Mouse (Mus musculus) heart, adult 11 months (tissue): Measurements from ENCODE around the gene Ccdc97.

ENCODE experiments used
- DNase-seq: peaks from one replicate; pipeline ENCODE4 v3.0.0; 2022

Gene Ccdc97

DNA sequence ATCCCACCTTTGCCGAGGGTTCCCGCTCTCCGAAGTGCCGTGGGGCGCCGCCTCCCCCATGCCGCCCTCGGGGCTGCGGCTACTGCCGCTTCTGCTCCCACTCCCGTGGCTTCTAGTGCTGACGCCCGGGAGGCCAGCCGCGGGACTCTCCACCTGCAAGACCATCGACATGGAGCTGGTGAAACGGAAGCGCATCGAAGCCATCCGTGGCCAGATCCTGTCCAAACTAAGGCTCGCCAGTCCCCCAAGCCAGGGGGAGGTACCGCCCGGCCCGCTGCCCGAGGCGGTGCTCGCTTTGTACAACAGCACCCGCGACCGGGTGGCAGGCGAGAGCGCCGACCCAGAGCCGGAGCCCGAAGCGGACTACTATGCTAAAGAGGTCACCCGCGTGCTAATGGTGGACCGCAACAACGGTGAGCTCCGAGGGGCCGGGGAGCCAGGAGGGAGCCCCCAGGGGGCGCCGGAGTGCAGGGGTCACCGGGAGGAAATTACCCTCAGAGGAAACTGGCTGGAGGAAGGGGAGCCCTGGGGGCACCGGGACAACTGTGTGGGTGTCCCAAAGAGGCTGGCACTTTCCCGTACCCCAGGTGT, 31.0 kb downstream of the Ccdc97 start:
- peak; percentile 98 for DNase-seq

- DNase-seq: peak; percentile 99
These were observed 32.0 kb downstream of the Ccdc97 start, which contains the start of gene Tgfb1 for GRCm38 (mm10) chr7:25686680-25687531. Gene Tgfb1 (plus strand): TSS chr7:25687002.

GRCm38 (mm10) chr7:25685926-25686470, 32.9 kb downstream of the Ccdc97 start:
- DNase-seq: peak; percentile 95

GRCm38 (mm10) chr7:25684659-25685058, 34.2 kb downstream of the Ccdc97 start:
- peak; percentile 87 for DNase-seq

GRCm38 (mm10) chr7:25683474-25684180, 35.3 kb downstream of the Ccdc97 start:
- peak; percentile 97 for DNase-seq

DNA sequence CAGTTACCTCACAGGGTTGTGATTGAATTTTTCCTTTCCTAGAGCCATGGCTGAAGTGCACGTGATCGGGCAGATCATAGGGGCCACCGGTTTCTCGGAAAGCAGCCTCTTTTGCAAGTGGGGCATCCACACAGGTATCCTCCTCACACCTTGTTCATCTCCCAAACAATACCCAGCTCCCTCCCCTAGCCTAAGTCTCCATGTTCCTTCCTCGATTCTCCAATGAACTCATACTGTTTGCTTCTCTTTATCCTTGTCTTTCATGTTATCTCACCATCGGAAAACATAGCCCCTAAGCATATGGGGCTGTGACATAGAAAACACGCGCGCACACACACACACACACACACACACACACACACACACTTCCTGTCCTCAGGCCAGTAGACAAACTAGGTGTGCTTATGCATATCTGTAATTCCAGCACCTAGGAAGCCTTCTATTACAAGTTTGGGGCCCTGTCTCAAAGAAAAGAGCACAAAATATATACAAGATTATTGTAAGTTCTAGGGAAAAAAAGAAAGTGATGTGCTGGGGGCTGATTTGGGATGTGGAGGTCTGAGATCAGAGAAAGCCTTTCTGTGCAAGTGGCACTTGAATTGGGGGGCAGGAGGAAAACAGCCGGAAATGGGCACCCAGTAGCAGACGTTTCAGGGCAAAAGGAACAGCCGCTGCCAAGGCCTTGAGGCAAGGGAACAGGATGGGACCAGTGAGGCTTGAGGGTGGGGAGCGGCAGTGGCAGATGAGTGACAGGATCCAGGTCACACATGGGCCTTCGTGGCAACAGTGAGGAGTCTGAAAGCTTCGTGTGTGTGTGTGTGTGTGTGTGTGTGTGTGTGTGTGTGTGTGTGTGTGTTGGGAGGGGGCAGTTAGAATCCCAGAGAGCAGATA, 37.3 kb downstream of the Ccdc97 start:
- DNase-seq: peak; percentile 91

DNA sequence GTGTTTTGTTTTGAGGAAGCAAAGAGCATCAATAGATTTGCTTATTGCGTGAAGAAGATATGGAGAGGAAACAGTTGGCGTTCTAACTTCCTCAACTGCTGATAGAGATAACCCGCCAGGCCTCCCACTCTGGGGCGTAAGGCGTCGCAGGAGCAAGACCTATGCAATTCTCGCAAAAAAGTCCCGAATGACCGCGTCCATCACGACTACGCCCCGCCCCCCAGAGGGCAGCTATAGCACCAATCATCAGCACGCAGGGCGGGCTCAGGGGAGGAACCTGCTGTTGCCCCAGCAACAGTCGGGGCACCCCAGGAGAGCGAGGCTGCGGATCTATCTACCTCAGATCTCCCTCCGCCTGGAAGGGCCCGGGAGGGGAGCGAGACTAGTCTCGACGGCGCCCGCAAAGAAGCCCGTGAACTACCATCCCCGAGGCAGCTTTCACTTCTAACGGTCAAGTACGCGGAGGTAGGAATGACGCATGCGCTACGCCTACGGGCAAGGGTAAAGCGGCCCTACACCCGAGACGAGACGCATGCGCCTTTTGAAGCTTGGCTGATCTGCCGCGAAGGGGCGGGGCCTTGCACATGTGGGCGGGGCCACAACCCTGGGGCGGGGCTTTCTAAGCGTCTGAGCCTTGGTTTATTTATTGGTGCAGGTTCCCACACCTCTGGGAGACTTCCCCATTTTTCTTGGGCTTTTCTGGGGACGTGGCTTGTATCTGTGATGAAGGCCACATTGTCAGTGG, 38.2 kb downstream of the Ccdc97 start, which contains the start of gene B9d2:
B9d2 (plus strand) TSS at position 267 of the 745 bp plus-strand sequence.
- peak; percentile 100 for DNase-seq

DNA sequence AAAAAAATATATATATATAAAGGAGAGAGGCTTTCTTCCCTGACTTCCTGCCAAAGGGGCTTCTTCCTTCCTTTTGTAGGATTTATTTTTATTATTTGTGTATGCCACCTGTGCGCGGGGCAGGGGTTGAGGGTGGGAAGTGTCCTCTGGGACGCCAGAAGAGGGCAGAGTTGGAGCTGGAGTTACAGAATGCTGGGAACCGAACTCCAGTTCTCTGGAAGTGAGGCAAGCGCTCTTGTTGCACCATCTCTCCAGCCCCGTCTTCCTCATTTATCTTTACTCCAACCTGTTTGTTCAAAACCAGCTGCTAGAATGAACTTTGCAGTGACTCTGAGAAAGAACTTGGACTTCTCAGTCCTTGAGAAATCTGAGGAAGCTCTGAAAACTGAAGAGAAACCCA, 38.9 kb downstream of the Ccdc97 start:
- DNase-seq: peak; percentile 91

- DNase-seq: peak; percentile 76
These were observed 41.9 kb downstream of the Ccdc97 start for GRCm38 (mm10) chr7:25677013-25677412.

GRCm38 (mm10) chr7:25676085-25676781, 42.7 kb downstream of the Ccdc97 start:
- peak; percentile 99 for DNase-seq

DNA sequence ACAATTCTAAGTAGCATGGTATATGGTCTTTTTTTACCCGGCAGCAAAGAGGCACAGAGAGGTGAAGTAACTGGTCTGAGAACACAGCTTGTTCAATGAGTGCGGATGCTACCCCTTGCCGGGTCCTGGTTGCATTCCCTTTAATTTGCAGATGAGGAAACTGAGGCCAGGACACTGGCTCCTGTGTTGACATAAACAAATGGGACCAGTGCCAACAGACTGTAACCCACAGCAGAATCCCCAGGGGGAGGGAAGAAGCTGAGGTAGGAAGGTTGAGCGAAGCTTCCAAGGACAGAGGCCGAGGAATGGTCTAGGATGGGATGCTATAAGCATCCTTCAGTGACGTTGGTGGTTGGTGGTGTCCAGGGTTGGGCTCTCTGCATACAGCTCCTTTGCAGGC, 43.5 kb downstream of the Ccdc97 start:
- peak; percentile 87 for DNase-seq

GRCm38 (mm10) chr7:25674719-25675300, 44.1 kb downstream of the Ccdc97 start, which contains the start of gene Tmem91:
Gene Tmem91 (minus strand): TSS chr7:25675166.
- peak; percentile 89 for DNase-seq

DNA sequence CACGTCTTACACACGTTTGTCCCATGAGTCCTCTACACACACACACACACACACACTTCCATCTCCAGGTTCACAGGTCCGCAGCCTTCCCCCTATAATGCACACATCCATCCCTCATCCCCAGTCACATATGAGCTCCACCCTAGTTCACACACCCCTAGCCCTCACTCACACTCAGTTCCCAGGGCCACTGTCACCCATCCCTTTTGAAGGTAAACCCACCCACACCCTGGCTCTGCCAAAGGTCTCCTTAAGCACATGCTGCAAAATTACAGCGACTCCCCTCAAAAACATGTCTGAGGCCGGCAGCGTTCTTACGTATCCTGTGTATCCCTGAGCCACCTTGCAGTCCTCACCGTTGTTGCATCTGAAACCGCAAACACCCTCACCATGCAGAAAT, 44.6 kb downstream of the Ccdc97 start:
- DNase-seq: peak; percentile 84

- no peak for DNase-seq
These were observed 46.4 kb downstream of the Ccdc97 start for GRCm38 (mm10) chr7:25672442-25672841.

DNA sequence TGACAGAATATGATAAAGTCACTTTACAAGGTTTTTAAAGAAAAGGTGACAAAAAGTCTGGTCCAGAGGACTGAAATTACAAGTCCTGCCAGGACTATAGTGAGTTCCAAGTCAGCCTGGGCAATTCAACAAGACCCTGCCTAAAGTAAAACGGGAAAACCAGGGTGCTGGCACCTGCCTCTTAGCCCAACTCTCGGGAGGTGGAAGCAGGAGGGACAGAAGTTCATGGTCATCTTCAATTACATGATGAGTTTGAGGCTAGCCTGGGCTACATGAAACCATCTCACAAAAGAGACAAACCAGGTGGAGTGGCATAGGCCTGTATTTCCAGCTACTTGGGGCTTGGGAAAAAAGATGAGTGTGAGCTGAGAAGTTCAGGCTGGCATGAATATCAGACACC, 47.2 kb downstream of the Ccdc97 start:
- peak; percentile 83 for DNase-seq

GRCm38 (mm10) chr7:25670096-25670495, 48.8 kb downstream of the Ccdc97 start:
- DNase-seq: no peak

DNA sequence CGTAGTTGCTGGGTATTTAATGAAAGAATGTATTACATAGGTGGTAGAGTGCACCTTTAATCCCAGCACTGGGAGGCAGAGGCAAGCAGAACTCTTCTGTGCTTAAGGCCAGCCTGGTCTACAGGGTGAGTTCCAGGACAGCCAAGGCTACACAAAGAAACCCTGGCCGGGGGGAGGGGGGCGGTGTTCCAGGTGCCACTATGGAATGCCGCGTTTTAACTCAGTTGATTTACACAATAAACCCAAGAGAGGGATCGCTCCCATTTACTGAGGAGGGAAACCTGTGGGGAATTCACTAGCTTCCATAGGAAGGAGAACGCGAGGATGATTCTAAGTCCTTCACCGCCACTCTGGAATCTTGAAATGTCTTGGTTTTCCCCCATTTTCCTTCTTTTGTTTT, 49.3 kb downstream of the Ccdc97 start:
- DNase-seq: no peak

GRCm38 (mm10) chr7:25669158-25669557, 49.7 kb downstream of the Ccdc97 start:
- DNase-seq: no peak

DNA sequence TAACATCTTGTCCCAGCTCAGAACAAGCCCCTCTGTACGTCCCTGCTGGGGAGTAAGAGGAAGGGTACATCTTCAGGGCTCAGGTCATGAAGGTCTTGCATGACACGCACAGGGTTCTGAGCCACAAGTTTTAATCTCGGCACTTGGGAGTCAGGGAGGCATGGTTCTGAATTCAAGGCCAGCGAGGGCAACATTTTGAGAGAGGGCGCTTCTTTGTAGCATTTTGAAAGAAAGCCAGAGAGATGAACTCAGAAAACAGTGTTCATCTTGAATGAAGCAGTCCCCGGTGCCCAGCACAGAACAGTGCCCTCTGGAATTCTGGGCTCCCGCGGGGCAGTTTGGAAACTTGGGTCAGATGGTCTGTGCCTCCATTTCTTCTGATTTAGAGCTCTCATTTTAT, 52.5 kb downstream of the Ccdc97 start:
- DNase-seq: no peak
